Mouse (Mus musculus) heart, postnatal 10 days (tissue): Measurements from ENCODE around the gene Mxd4. TPM values are rescaled to one million over a fixed set of nuclear protein-coding genes. Genes with fewer than 3 reads are reported as not detected.

Experiments
- DNase-seq, 2 experiments: peaks; one replicate each; pipeline ENCODE4 v3.0.0; 2021
- intact Hi-C: fragments of 180-260 bp; cut with DNase I; formaldehyde crosslinking; loops from one replicate; pipeline ENCODE4 v1.15.1; 2025
- total RNA-seq, 2 experiments: library from RNA; stranded (reverse); gene quantifications; 2 replicates each; pipeline ENCODE4 v1.2.3; 2021

Mxd4 gene
- total RNA-seq, 2 experiments from 2014 or later, result 109 to 119 TPM

- no peak for DNase-seq
- intact Hi-C loops, result no loop called here
Observed at GRCm38 (mm10) chr5:34198615-34199014, 11.1 kb upstream of the Mxd4 start.

- intact Hi-C loops, result no loop called here
- no peak for DNase-seq
Observed at GRCm38 (mm10) chr5:34197243-34197642, 9.7 kb upstream of the Mxd4 start.

- intact Hi-C loops, result no loop called here
- DNase-seq, result no peak
Observed at GRCm38 (mm10) chr5:34196423-34196822, 8.9 kb upstream of the Mxd4 start.

GRCm38 (mm10) chr5:34195786-34196185 is 8.3 kb upstream of the Mxd4 start:
- no peak for DNase-seq
- intact Hi-C loops, result no loop called here

- DNase-seq, result no peak
- intact Hi-C loops, result loop anchor here (5.0 kb wide), 1 partner anchor 98 kb away; no protein-coding TSS in a partner anchor
Observed at GRCm38 (mm10) chr5:34194975-34195662, 7.6 kb upstream of the Mxd4 start.

GRCm38 (mm10) chr5:34194426-34194825 is 6.9 kb upstream of the Mxd4 start:
- intact Hi-C loops, result loop anchor here (5.0 kb wide), 1 partner anchor 97 kb away; no protein-coding TSS in a partner anchor
- no peak for DNase-seq

- no peak for DNase-seq
- intact Hi-C loops, result loop anchor here (2.0 to 5.0 kb wide), 2 partner anchors 51 to 95 kb away; no protein-coding TSS in a partner anchor
Observed at GRCm38 (mm10) chr5:34191843-34192242, 4.3 kb upstream of the Mxd4 start.

- intact Hi-C loops, result loop anchor here (2.0 to 5.0 kb wide), 2 partner anchors 50 to 94 kb away; no protein-coding TSS in a partner anchor
- DNase-seq, result peak; percentile 72
Observed at GRCm38 (mm10) chr5:34191021-34191420, 3.5 kb upstream of the Mxd4 start.

GRCm38 (mm10) chr5:34189521-34189920 is 2.0 kb upstream of the Mxd4 start:
- DNase-seq, result no peak
- intact Hi-C loops, result no loop called here

GRCm38 (mm10) chr5:34188856-34189255 is 1.3 kb upstream of the Mxd4 start:
- intact Hi-C loops, result no loop called here
- DNase-seq, result no peak

GRCm38 (mm10) chr5:34186961-34187391 is 544 bp downstream of the Mxd4 start:
- intact Hi-C loops, result no loop called here

GRCm38 (mm10) chr5:34186391-34186790 is 1.1 kb downstream of the Mxd4 start:
- DNase-seq, result no peak
- intact Hi-C loops, result no loop called here

More at GRCm38 (mm10) chr5:34186961-34187391, 544 bp downstream of the Mxd4 start:
- peak; percentile 68 to 73 for DNase-seq

GRCm38 (mm10) chr5:34185791-34186190 is 1.7 kb downstream of the Mxd4 start:
- DNase-seq, result no peak
- intact Hi-C loops, result no loop called here

- DNase-seq, result no peak
- intact Hi-C loops, result no loop called here
Observed at GRCm38 (mm10) chr5:34185051-34185580, 2.4 kb downstream of the Mxd4 start.

GRCm38 (mm10) chr5:34183976-34184375 is 3.5 kb downstream of the Mxd4 start:
- no peak for DNase-seq
- intact Hi-C loops, result no loop called here

GRCm38 (mm10) chr5:34183156-34183880 is 4.2 kb downstream of the Mxd4 start:
- intact Hi-C loops, result no loop called here
- DNase-seq, result peak; percentile 68 to 71

- no peak for DNase-seq
- intact Hi-C loops, result loop anchor here (1.0 kb wide), 1 partner anchor 11 kb away; no protein-coding TSS in a partner anchor
Observed at GRCm38 (mm10) chr5:34182486-34182885, 5.0 kb downstream of the Mxd4 start.

GRCm38 (mm10) chr5:34177821-34178220 is 9.7 kb downstream of the Mxd4 start:
- peak in 1 of 2 experiments; percentile 1 for DNase-seq
- intact Hi-C loops, result no loop called here

- intact Hi-C loops, result no loop called here
- DNase-seq, result peak in 1 of 2 experiments; percentile 15
Observed at GRCm38 (mm10) chr5:34177091-34177490, 10.4 kb downstream of the Mxd4 start.

- DNase-seq, result no peak
- intact Hi-C loops, result no loop called here
Observed at GRCm38 (mm10) chr5:34176691-34177090, 10.8 kb downstream of the Mxd4 start.

GRCm38 (mm10) chr5:34175403-34175694 is 12.2 kb downstream of the Mxd4 start:
- intact Hi-C loops, result no loop called here
- no peak for DNase-seq
